Mouse (Mus musculus) embryonic facial prominence, embryonic 11.5 days (tissue): ENCODE measurements around the gene Hoxd13. TPM values are rescaled to one million over a fixed set of nuclear protein-coding genes. Genes with fewer than 3 reads are reported as not detected.

Experiments used
- ATAC-seq: fragments of 200-750 bp; cut with Nextera tagmentation; replicated peaks from 2 replicates; pipeline ENCODE4 v1.8.0; 2017; ENCODE audit warnings: low read depth; ENCODE audit not compliant: insufficient number of reproducible peaks, low FRiP score, low TSS enrichment
- DNase-seq: peaks from one replicate; pipeline ENCODE4 v3.0.0-alpha.2; 2015; ENCODE audit warnings: low spot score
- H3K27ac ChIP-seq: fragments of 300-500 bp; sonication (generic); replicated peaks from 2 replicates; pipeline ENCODE4 v1.5.1; 2014; ENCODE audit warnings: mild to moderate bottlenecking, low read depth, low read length, control low read depth
- H3K27me3 ChIP-seq: fragments of 300-500 bp; sonication (generic); 2 replicates; pipeline ENCODE4 v1.6.1; 2014; ENCODE audit warnings: mild to moderate bottlenecking, low read length, moderate library complexity, mixed read lengths; ENCODE audit not compliant: control insufficient read depth, insufficient read depth
- H3K36me3 ChIP-seq: fragments of 300-500 bp; sonication (generic); replicated peaks from 2 replicates; pipeline ENCODE4 v1.6.1; 2014; ENCODE audit warnings: low read depth, mild to moderate bottlenecking, low read length, moderate library complexity, mixed read lengths; ENCODE audit not compliant: control insufficient read depth, insufficient read depth
- H3K4me1 ChIP-seq: fragments of 300-500 bp; sonication (generic); 2 replicates; pipeline ENCODE4 v1.6.1; 2014; ENCODE audit warnings: low read length, mixed read lengths; ENCODE audit not compliant: control insufficient read depth, insufficient read depth
- H3K4me2 ChIP-seq: fragments of 300-500 bp; sonication (generic); 2 replicates; pipeline ENCODE4 v1.6.1; 2014; ENCODE audit warnings: low read depth, mild to moderate bottlenecking, control low read depth, low read length, moderate library complexity
- H3K4me3 ChIP-seq: fragments of 300-500 bp; sonication (generic); 2 replicates; pipeline ENCODE4 v1.5.1; 2014; ENCODE audit warnings: low read depth, low read length, control low read depth
- H3K9ac ChIP-seq: fragments of 300-500 bp; sonication (generic); replicated peaks from 2 replicates; pipeline ENCODE4 v1.6.1; 2014; ENCODE audit warnings: mild to moderate bottlenecking, control low read depth, low read length
- H3K9me3 ChIP-seq: fragments of 300-500 bp; sonication (generic); replicated peaks from 2 replicates; pipeline ENCODE4 v1.6.1; 2016; ENCODE audit warnings: mild to moderate bottlenecking, low read length, inconsistent platforms, mixed read lengths; ENCODE audit not compliant: control insufficient read depth
- WGBS: fragments of 180-500 bp; shearing (Covaris S2); extraction: QIAGEN DNeasy Blood & Tissue Kit; methylation state at CpG from one replicate; pipeline ENCODE4 v1.1.7; 2014; 5-methylcytosine and 5-hydroxymethylcytosine counted together
- polyA plus RNA-seq: library from polyadenylated mRNA; unstranded; fragments of >200 nt; fragmentation: Nextera tagmentation; extraction: Ambion mirVana; gene quantifications from 2 replicates; pipeline ENCODE4 v1.2.1, GENCODE M21; 2014

Gene Hoxd13
- polyA plus RNA-seq, 1 experiment from 2014 or later: not detected

DNA sequence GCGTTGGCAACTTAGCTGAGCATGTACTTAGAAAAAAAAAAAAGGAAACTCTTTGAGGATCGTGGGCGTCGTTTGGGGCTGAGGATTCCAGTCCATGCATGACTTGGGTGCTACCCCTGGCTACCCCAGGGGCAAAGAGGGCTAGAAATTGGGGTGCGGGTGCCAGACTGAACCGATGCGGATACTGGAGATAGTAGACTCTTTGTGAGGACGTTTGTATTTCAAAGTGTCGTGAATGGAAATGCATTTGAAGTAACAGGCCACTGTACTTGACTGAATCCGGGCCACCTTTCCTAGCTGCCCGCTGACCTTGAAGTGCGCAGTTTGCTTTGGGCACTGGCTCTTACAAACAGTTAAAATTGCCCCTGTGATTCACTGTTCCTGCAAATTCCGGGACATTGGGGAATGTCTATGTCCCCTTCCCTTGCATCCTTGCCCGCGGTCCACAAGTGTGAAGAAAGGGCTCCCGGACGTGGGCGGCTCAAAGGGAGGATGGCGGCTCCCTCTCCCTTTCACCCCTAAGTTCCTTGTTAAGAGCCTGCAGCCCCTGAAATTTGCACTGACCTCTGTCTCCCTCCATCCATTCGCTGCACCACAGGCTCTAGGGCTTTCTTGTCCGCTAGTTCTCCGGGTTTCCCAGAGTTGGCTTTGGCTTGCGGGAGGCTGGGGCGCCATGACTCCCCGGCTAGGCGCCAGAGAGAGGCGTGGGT lies 19.0 kb downstream of the Hoxd13 start:
- ATAC-seq (no peak), DNase-seq (no peak)
- H3K9me3 ChIP-seq: no peaks in the 10 kb centered on the region
- under 1% methylated on average over 27 of the region's 27 CpGs for WGBS
- peaks cover 83% of the 10 kb centered on the region for H3K27me3 ChIP-seq
- H3K9ac ChIP-seq: no peak overlapping the region
- H3K36me3 ChIP-seq: no peaks in the 10 kb centered on the region
- H3K27ac ChIP-seq: no peak overlapping the region
- H3K4me3 ChIP-seq: no peak overlapping the region
- H3K4me2 ChIP-seq: no peak overlapping the region
- H3K4me1 ChIP-seq: peaks cover 2% of the 10 kb centered on the region; the same call in 1 of the 2 replicates

DNA sequence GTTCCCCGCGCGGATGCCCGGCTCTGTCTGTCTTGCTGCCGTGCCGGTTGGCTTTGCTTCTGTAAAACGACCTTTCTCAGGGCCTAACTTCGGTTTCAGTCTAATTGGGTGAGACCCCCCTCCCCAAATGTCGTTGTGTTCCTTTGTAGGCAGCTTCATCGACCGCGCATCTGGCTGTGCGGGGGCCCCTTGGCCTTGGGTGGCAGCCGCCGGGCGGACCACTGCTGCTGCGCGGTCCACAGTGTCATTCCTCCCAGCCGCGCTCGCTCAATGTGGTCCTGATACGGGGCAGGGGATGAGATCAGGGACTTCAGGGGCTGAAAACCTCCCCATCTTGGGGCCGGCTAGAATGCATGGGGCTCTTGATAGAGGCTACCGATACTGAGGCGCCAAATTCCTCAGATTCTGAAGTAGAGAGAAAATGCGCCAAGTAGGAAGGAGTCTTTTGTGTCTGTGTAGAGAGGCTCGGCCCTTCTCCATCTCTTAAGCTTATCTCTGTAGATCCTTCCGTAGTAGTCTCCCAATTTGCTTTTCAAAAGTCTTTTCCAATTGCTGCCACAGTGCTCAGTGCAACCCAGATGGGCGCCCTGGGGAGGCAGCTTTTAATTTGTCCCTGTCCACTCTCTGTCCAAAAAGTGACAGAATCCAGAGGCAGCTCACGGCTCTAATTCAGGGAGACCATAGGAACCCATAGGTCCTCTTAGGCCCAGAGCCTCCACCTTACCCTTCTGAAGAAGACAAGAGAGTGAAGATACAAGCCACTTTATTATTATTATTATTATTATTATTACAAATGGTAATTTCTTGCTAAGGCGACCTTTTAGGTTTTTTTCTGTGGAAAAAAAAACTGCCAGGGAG lies 19.8 kb downstream of the Hoxd13 start:
- Histone ChIP-seq H3K27me3 (peaks cover 83% of the 10 kb centered on the region), H3K27ac (no peak overlapping the region), H3K4me2 (no peak overlapping the region), H3K9me3 (no peaks in the 10 kb centered on the region), H3K36me3 (no peaks in the 10 kb centered on the region), H3K4me3 (no peak overlapping the region), H3K4me1 (peaks cover 1% of the 10 kb centered on the region; the same call in 1 of the 2 replicates), H3K9ac (no peak overlapping the region)
- no peak for ATAC-seq
- WGBS: under 1% methylated on average over 31 of the region's 31 CpGs
- DNase-seq: no peak

DNA sequence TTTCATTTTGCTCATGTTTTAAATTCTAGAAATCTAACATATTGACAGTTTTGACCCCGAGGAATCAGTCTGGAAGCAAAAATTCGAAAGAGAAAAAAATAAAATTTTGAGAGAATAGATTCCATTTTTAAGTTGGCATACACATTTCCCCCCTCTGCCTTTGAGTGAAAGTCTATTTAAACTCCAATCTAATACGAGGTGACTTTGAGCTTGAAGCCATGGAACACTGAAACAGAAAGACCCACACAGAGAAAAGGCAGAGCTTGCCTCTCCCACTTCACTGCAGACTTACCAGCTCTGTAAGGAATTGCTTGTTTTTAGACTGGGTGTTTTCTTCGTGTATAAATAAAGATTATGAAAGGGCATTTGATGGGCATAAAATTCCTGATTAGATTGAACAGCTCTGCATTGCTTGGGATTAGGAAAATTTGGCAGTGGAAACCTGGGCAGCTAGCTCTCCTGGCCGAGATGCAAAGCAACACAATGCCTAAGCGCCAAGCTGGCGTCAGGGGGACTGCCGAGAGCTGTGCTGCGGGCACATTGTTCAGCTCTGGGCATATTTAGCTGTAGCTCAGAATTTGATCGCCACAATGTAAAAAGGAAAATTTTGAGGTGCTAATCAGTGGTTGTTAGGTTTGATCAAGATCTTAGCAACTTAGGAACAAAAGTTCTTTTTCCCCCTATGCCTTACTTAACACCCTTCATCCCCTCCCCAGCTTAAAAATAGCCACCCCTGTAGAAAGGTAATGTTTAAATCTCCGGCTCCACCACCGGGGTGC lies 20.9 kb downstream of the Hoxd13 start:
- Histone ChIP-seq H3K9ac (no peak overlapping the region), H3K36me3 (no peaks in the 10 kb centered on the region), H3K4me1 (no peaks in the 10 kb centered on the region), H3K27me3 (peaks cover 84% of the 10 kb centered on the region), H3K4me3 (no peak overlapping the region), H3K4me2 (no peak overlapping the region), H3K27ac (no peak overlapping the region), H3K9me3 (no peaks in the 10 kb centered on the region)
- WGBS: 3% methylated on average over 12 of the region's 12 CpGs
- no peak for ATAC-seq
- no peak for DNase-seq

DNA sequence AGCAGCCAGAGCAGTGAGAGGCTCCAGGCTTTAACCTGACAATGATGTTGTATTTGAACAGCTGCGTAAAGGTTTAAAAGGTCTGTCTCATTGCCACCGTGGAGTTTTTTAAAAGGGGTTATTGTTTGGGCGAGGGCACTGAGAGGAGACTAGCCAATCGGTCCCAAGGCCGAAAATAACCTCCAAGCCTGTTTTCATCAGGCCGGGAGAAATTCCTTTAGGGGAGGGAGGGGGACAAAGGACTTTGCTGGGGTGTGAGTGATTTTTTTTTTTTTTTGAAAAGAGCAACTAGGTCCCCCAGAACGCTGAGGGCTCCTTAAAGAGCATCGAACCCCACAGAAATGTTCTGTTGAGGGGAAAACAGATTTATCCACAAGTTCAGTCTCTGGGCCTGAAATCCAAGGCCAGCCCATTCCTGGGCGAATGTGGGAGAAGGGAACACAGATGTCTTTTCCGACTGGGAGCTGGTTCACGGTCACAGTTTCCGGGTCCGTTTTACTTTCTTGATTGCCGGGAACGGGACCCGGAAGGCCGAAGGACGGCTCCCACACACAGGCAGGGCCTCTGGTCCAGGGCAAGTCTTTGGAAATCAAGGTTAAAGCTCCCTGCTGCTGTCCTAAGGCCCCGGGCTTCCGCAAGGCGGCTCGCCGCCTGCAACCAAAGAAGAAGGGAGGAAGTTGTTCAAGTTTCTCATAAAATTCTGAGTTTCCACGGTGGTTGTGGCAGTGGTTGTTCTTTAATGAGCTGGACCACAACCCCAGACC lies 21.6 kb downstream of the Hoxd13 start:
- no peak overlapping the region for H3K27ac ChIP-seq
- WGBS: under 1% methylated on average over 24 of the region's 24 CpGs
- H3K9ac ChIP-seq: no peak overlapping the region
- DNase-seq (no peak), ATAC-seq (no peak)
- H3K36me3 ChIP-seq: no peaks in the 10 kb centered on the region
- peaks cover 80% of the 10 kb centered on the region for H3K27me3 ChIP-seq
- no peak overlapping the region for H3K4me3 ChIP-seq
- H3K9me3 ChIP-seq: no peaks in the 10 kb centered on the region
- no peaks in the 10 kb centered on the region for H3K4me1 ChIP-seq
- H3K4me2 ChIP-seq: no peak overlapping the region

DNA sequence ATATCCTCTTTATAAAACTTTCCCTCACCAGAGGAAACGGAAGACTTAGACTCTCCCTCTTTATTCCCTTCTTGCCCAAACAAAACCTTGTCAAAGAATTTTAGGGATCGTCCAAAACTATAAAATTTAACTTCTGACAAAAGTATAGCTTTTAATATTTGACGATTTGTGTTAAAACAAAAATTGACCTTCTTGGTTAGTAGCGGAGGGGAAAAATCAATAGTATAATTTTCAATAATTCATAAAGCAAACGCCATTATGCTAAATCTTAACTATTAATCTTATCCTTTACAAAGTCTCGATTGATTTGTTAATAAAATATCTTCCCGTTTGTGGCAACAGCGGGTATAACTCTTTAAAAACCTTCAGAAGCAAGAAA lies 22.2 kb downstream of the Hoxd13 start:
- Histone ChIP-seq H3K4me2 (no peak overlapping the region), H3K4me3 (no peak overlapping the region), H3K36me3 (no peaks in the 10 kb centered on the region), H3K9ac (no peak overlapping the region), H3K9me3 (no peaks in the 10 kb centered on the region), H3K27ac (no peak overlapping the region), H3K27me3 (peaks cover 81% of the 10 kb centered on the region), H3K4me1 (no peaks in the 10 kb centered on the region)
- no peak for ATAC-seq
- 5% methylated on average over 8 of the region's 8 CpGs for WGBS
- no peak for DNase-seq

DNA sequence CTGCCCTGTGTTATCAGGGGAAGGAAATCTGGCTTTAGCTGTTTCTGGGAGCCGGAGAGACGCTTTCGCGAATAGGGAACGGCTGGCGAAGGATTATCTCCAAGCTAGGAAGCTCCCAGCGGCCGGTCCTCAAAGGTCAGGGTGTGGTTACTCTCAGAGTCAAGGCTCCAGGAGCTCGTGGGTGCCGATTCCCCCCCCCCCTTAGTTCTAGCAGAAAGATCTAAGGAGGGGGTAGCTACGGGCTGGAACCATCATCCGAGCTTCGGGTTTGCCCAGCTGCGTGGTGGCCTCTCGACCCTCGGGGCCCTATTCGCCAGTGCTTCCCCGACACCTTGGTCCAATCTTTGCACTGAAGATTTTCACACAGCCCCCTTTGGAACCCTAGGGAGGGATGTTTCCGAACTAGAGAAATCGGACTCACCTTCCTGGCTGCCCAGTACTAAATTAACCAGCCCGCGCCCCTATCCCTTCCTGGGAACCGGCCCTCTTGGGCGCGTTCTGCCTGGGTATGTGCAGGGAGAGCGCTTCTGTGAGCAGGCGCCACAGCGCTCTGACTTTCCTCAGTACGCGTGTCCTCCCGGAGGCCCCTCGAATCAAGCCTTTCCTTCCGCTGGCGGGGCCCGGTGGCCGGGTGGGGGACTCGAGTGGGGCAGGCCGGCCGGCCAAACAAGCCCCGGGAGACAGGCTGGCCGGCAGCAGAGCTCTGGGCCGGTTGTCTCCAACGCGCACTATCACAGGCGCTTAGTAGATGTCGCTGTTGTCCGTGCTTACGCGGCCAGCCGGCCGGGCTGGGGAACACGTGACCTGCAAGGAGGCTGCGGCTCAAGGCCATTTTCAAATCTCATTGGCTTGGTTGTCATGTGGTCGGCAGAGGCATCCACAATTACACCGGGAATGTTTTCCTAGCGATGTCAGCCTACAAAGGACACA lies 23.2 kb downstream of the Hoxd13 start, which contains the start of gene Hoxd10:
Gene Hoxd10, plus strand, starts transcription at position 903 of the 930 bp plus-strand sequence.
- ATAC-seq (0 out of 2 replicates have a peak, but pooled peaks have one; percentile 52), DNase-seq (peak; percentile 82)
- no peaks in the 10 kb centered on the region for H3K4me1 ChIP-seq
- under 1% methylated on average over 56 of the region's 56 CpGs for WGBS
- H3K27me3 ChIP-seq: peaks cover 85% of the 10 kb centered on the region
- H3K9ac ChIP-seq: no peak within 1 kb of the TSS
- no peak within 1 kb of the TSS for H3K4me2 ChIP-seq
- no peaks in the 10 kb centered on the region for H3K36me3 ChIP-seq
- H3K4me3 ChIP-seq: no peak within 1 kb of the TSS
- H3K9me3 ChIP-seq: no peaks in the 10 kb centered on the region
- H3K27ac ChIP-seq: no peak within 1 kb of the TSS
